Mouse (Mus musculus) lung, embryonic 14.5 days (tissue): ENCODE results near the gene Chrng. TPM values are rescaled to one million over a fixed set of nuclear protein-coding genes. Genes with fewer than 3 reads are reported as not detected.
A peak's percentile ranks its signal among the peaks of the same experiment; 100 is the strongest.

Experiments
- ATAC-seq: fragments of 200-750 bp; cut with Nextera tagmentation; 2 replicates; pipeline ENCODE4 v1.8.0; 2017; ENCODE audit warnings: mild to moderate bottlenecking, moderate TSS enrichment, moderate library complexity; ENCODE audit not compliant: insufficient read depth
- DNase-seq: peaks from one replicate; pipeline ENCODE4 v3.0.0-alpha.2; 2015
- H3K27ac ChIP-seq: fragments of 300-500 bp; sonication (generic); 2 replicates; pipeline ENCODE4 v1.5.1; 2014; ENCODE audit warnings: low read depth, mild to moderate bottlenecking, moderate library complexity
- H3K27me3 ChIP-seq: fragments of 300-500 bp; sonication (generic); 2 replicates; pipeline ENCODE4 v1.6.1; 2014; ENCODE audit warnings: low read length, control low read depth; ENCODE audit not compliant: insufficient read depth
- H3K36me3 ChIP-seq: fragments of 300-500 bp; sonication (generic); 2 replicates; pipeline ENCODE4 v1.6.1; 2014; ENCODE audit warnings: control low read depth; ENCODE audit not compliant: insufficient read depth
- H3K4me1 ChIP-seq: fragments of 300-500 bp; sonication (generic); 2 replicates; pipeline ENCODE4 v1.6.1; 2014; ENCODE audit warnings: antibody characterized with exemption, control low read depth; ENCODE audit not compliant: insufficient read depth
- H3K4me2 ChIP-seq: fragments of 300-500 bp; sonication (generic); 2 replicates; pipeline ENCODE4 v1.6.1; 2014; ENCODE audit warnings: mild to moderate bottlenecking
- H3K4me3 ChIP-seq: fragments of 300-500 bp; sonication (generic); 2 replicates; pipeline ENCODE4 v1.5.1; 2014; ENCODE audit warnings: low read depth, low read length
- H3K9ac ChIP-seq: fragments of 300-500 bp; sonication (generic); 2 replicates; pipeline ENCODE4 v1.6.1; 2014
- H3K9me3 ChIP-seq: fragments of 300-500 bp; sonication (generic); 2 replicates; pipeline ENCODE4 v1.6.1; 2016; ENCODE audit warnings: low read depth, low read length, control low read depth
- CTCF ChIP-seq: IDR thresholded peaks from 2 replicates; pipeline ENCODE4 v1.5.1; 2016; ENCODE audit warnings: antibody characterized with exemption, low read depth
- WGBS: fragments of 180-500 bp; shearing (Covaris S2); extraction: QIAGEN DNeasy Blood & Tissue Kit; methylation state at CpG from one replicate; pipeline ENCODE4 v1.1.7; 2014; 5-methylcytosine and 5-hydroxymethylcytosine counted together
- polyA plus RNA-seq: library from polyadenylated mRNA; unstranded; fragments of >200 nt; fragmentation: Nextera tagmentation; extraction: Ambion mirVana; gene quantifications from 2 replicates; pipeline ENCODE4 v1.2.1, GENCODE M21; 2014

The Chrng gene
- not detected in 2 replicates for polyA plus RNA-seq

DNA sequence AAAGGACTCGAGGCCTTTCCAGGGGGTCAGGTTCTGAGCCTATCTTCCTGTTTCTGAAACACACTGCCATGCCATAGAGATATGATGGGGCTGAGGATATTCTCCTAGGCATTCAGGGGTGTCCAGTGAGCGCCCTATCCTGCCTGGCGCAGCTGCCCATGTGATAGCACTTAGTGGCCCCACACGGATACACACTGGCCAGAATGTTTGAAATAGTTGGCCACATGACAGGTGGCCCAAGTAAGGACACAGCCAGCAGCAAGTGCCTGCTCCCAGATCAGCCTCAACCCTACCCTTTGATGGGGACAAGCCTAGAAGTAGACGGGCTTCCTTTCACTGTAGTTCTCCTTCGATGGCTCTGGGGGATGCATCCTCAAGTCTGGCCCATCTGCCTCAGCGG, at the start of gene Chrng:
Gene Chrng, plus strand, starts transcription at position 193 of the 400 bp plus-strand sequence.
- Histone ChIP-seq H3K27me3 (peaks cover 20% of the 10 kb centered on the region), H3K4me2 (no peak within 1 kb of the TSS), H3K36me3 (no peaks in the 10 kb centered on the region), H3K4me1 (no peaks in the 10 kb centered on the region), H3K4me3 (no peak within 1 kb of the TSS), H3K9ac (no peak within 1 kb of the TSS), H3K27ac (no peak within 1 kb of the TSS), H3K9me3 (no peaks in the 10 kb centered on the region)
- ATAC-seq (no peak), DNase-seq (no peak)
- 80% methylated on average over 7 of the region's 7 CpGs for WGBS
- TF ChIP-seq CTCF, result no peak

DNA sequence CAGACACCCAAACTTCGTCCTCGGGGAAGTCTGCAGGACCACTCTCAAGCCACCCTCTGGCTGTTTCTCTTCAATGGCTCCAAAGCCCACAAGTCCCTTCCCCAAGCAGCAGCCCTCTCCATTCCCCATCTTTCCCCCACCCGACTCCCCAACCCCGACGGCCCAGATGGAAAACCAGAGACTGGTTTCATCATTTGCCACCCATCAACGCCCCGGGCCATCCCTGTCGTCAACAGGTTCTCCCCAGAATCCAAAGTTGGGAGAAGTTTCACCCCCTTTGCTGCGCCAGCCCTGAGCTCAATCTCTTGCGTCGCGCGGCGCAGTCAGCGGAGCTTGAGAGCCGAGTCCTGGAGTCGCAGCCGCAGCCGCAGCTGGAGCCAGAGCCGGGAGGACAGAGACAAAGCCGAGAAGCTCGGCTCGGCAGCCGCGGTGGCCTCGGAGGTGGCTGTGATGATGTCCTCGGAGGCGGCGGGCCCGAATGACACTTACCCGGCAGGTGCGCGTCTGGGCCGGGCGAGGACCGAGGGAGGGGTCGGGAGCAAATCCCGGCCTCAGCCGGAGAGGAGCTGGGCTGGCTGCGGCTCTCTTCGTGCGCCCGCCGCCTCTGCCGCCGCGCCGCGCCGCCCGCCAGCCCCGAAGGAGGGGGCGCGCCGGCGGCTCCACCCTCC, 48.8 kb upstream of the Chrng start:
- Histone ChIP-seq H3K36me3 (no peaks in the 10 kb centered on the region), H3K4me1 (no peaks in the 10 kb centered on the region), H3K4me3 (peak overlapping the region; percentile 33), H3K27ac (no peak overlapping the region), H3K27me3 (peaks cover 88% of the 10 kb centered on the region), H3K9ac (no peak overlapping the region; the same call in 1 of the 2 replicates), H3K9me3 (no peaks in the 10 kb centered on the region), H3K4me2 (peak overlapping the region; percentile 60)
- peak; percentile 59 for DNase-seq
- no peak; the same call in 1 of the 2 replicates for ATAC-seq
- under 1% methylated on average over 50 of the region's 56 CpGs for WGBS
- no peak for TF ChIP-seq CTCF

DNA sequence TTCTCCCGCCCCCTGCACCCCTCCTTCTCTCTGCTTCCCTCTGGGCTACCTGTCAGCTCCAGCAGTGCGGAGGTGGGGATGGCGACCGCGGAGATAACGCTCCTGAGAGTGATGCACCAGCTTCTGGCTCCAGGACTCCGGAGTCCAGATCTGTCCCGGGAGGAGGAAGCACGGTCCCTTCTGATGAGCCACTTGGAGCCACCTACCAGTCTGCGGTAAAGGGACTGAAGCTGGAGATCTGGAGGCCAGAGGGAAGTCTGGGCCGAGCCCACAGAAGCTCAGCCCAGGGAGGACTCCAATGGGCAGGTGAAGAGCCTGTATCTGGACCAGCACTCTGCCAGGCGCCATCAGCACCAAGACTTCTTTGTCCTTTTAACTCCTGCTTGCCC, 48.3 kb upstream of the Chrng start, which contains the start of gene Ecel1:
Gene Ecel1, minus strand, starts transcription at position 323 of the 389 bp plus-strand sequence.
- peaks cover 83% of the 10 kb centered on the region for H3K27me3 ChIP-seq
- no peaks in the 10 kb centered on the region for H3K4me1 ChIP-seq
- H3K9me3 ChIP-seq, result no peaks in the 10 kb centered on the region
- TF ChIP-seq CTCF, result no peak
- no peaks in the 10 kb centered on the region for H3K36me3 ChIP-seq
- H3K4me3 ChIP-seq, result peak within 1 kb of the TSS; percentile 33
- no peak within 1 kb of the TSS for H3K27ac ChIP-seq
- DNase-seq, result no peak
- peak within 1 kb of the TSS; percentile 60 for H3K4me2 ChIP-seq
- WGBS, result 2% methylated on average over 12 of the region's 12 CpGs
- ATAC-seq, result no peak
- H3K9ac ChIP-seq, result no peak within 1 kb of the TSS; the same call in 1 of the 2 replicates

DNA sequence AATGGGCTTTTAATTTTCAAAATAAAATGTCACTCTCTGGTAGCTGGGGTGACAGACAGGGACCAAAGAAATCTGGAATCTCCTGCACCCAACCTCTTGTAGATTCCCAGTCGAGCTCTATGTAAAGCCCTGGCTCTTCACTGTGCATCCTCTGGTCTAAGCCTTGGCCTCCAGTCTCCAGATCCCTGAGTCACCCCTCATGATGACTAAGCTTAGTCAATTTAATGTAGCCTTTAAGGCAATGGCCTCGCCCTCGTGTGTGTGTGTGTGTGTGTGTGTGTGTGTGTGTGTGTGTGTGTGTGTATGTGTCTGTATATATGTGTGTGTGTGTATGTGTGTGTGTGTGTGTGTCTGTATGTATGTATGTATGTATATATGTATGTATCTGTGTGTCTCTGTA, 45.1 kb upstream of the Chrng start:
- no peak overlapping the region for H3K4me2 ChIP-seq
- no peaks in the 10 kb centered on the region for H3K36me3 ChIP-seq
- DNase-seq (no peak), ATAC-seq (no peak)
- no peak overlapping the region for H3K9ac ChIP-seq
- no peak overlapping the region for H3K27ac ChIP-seq
- no peak for TF ChIP-seq CTCF
- WGBS, result 74% methylated on average over 3 of the region's 3 CpGs
- no peak overlapping the region for H3K4me3 ChIP-seq
- no peaks in the 10 kb centered on the region for H3K4me1 ChIP-seq
- H3K27me3 ChIP-seq, result peaks cover 51% of the 10 kb centered on the region
- no peaks in the 10 kb centered on the region for H3K9me3 ChIP-seq

DNA sequence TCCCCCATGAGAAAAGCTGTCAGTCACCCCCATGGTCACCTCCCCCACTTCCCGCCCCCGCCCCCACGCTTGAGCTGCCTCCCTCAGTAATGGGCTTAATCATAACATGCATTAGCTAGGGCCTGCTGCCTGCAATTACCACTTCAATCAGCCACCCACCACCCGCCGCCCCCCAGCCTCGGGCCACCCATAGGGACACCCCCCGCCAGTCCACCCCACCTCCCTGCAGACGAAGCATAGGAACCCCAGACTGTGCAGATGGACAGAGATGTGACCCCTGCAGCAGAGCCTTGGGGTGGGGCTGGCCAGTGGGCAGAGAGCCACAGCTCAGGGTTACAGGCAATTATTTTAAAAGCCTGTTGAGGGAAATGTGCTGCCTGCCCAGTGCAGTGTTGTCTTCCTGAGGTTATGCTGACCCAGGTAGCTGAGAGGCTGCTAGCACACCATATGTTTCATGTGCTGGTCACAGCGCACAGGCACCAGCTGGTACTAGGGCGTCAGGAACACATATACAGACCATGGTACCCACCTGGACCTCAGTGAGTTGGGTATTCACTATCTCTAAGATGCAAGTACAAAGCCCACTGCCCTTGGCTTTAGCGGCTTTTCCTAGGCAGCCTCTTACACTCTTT, 40.2 kb upstream of the Chrng start:
- ATAC-seq, result no peak
- DNase-seq, result no peak
- 21% methylated on average over 10 of the region's 11 CpGs for WGBS

DNA sequence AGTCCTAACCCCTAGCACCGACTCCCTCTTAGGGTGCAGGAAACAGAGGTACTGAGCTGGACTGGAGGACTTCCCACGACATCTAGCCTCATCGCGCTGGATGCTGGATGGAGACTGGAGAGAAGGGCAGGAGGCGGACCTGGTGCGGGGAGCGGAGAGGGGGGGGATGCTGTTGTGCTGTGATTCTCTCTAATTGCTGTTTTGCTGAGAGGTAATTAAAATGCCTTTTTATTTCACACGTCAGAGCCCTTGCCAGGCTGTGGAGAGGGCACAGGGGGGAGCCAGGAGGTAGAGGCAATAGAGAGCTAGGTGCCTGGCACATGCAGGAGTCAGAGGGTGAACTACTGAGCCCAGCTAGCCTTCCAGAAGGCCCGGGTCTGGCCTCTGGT, 39.7 kb upstream of the Chrng start:
- H3K36me3 ChIP-seq, result no peaks in the 10 kb centered on the region
- no peak for TF ChIP-seq CTCF
- H3K4me1 ChIP-seq, result no peaks in the 10 kb centered on the region
- H3K9me3 ChIP-seq, result no peaks in the 10 kb centered on the region
- ATAC-seq, result no peak
- no peak overlapping the region for H3K9ac ChIP-seq
- DNase-seq, result no peak
- no peak overlapping the region for H3K4me3 ChIP-seq
- H3K4me2 ChIP-seq, result no peak overlapping the region
- 49% methylated on average over 9 of the region's 9 CpGs for WGBS
- H3K27me3 ChIP-seq, result peaks cover 16% of the 10 kb centered on the region; the same call in 1 of the 2 replicates
- H3K27ac ChIP-seq, result no peak overlapping the region

More for the DNA sequence above, 40.2 kb upstream of the Chrng start:
- no peak overlapping the region for H3K9ac ChIP-seq
- TF ChIP-seq CTCF, result no peak
- H3K27me3 ChIP-seq, result 0 out of 2 replicates have a peak, but pooled peaks cover 13% of the 10 kb centered on the region
- no peaks in the 10 kb centered on the region for H3K36me3 ChIP-seq
- no peaks in the 10 kb centered on the region for H3K4me1 ChIP-seq
- no peak overlapping the region for H3K27ac ChIP-seq
- no peaks in the 10 kb centered on the region for H3K9me3 ChIP-seq
- H3K4me2 ChIP-seq, result no peak overlapping the region
- H3K4me3 ChIP-seq, result no peak overlapping the region

DNA sequence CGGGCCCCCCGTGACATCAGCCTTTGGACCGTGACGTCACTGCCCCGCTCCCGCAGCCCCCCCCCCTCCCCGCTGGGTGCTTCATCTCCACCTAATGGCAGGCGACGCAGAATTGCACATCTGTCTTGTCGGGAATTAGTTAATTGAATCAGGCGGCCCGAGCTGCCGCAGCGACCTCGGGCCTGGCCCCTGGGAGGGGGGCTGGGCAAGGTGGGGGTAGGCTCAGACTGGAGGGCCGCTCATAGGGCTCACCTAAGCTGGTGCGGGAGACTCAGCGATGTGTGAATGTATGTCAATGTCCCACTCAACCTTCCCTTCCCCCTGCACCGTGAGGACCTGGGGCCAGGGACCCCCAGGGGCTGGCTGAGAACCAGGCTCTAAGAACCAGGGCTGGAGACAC, 34.0 kb upstream of the Chrng start:
- Histone ChIP-seq H3K27me3 (peaks cover 21% of the 10 kb centered on the region), H3K4me1 (no peaks in the 10 kb centered on the region), H3K9me3 (no peaks in the 10 kb centered on the region), H3K4me2 (peak overlapping the region; percentile 31; the same call in 1 of the 2 replicates), H3K9ac (0 out of 2 replicates have a peak overlapping the region, but pooled peaks have one; percentile 3), H3K36me3 (no peaks in the 10 kb centered on the region), H3K27ac (no peak overlapping the region), H3K4me3 (no peak overlapping the region)
- no peak for TF ChIP-seq CTCF
- no peak for ATAC-seq
- WGBS, result 11% methylated on average over 18 of the region's 19 CpGs
- DNase-seq, result no peak
